Mouse (Mus musculus) lung, adult 2 months (tissue): Measurements from ENCODE around the gene Il17rd. TPM values are rescaled to one million over a fixed set of nuclear protein-coding genes. Genes with fewer than 3 reads are reported as not detected.

Source experiments
- DNase-seq: peaks from one replicate; pipeline ENCODE4 v3.0.0; 2022
- H3K4me1 ChIP-seq: fragments of 200-500 bp; 2 replicates; pipeline ENCODE4 v1.6.1; 2011; ENCODE audit warnings: low read length; ENCODE audit not compliant: control insufficient read depth, insufficient read depth
- H3K4me3 ChIP-seq: fragments of 200-500 bp; replicated peaks from 2 replicates; pipeline ENCODE3; 2011; ENCODE audit warnings: low read depth, mild to moderate bottlenecking, control low read depth, low read length; ENCODE audit errors: extremely low read depth
- CTCF ChIP-seq: fragments of 200-500 bp; IDR thresholded peaks from 2 replicates; pipeline ENCODE4 v1.5.1; 2011; ENCODE audit warnings: mild to moderate bottlenecking, low read length, control low read depth; ENCODE audit not compliant: insufficient read depth
- POLR2A ChIP-seq: fragments of 200-500 bp; IDR thresholded peaks from 2 replicates; pipeline ENCODE4 v1.6.1; 2011; ENCODE audit warnings: low read depth, mild to moderate bottlenecking, control low read depth, low read length, borderline replicate concordance; ENCODE audit errors: extremely low read depth
- WGBS: fragments of 180-500 bp; shearing (Covaris S2); methylation state at CpG from one replicate; pipeline ENCODE4 v1.1.7; 2018; 5-methylcytosine and 5-hydroxymethylcytosine counted together
- polyA plus RNA-seq: library from polyadenylated mRNA; depleted of rRNA; stranded (reverse); fragments of >200 nt; gene quantifications from 2 replicates; pipeline ENCODE4 v1.2.3, GENCODE M21; 2012

The Il17rd gene
- polyA plus RNA-seq, 1 experiment, result 11.3 TPM

- no peak for DNase-seq
- TF ChIP-seq CTCF (no peak), POLR2A (no peak)
- 92% methylated on average over 2 of the region's 2 CpGs for WGBS
- no peaks in the 10 kb centered on the region for H3K4me1 ChIP-seq
- no peak overlapping the region for H3K4me3 ChIP-seq
These were observed 20.8 kb upstream of the Il17rd start for GRCm38 (mm10) chr14:27017936-27018335.

- DNase-seq, result no peak
- Histone ChIP-seq H3K4me1 (no peaks in the 10 kb centered on the region), H3K4me3 (no peak overlapping the region)
- TF ChIP-seq POLR2A (no peak), CTCF (no peak)
- WGBS, result 55% methylated on average over 14 of the region's 14 CpGs
These were observed 18.9 kb upstream of the Il17rd start for GRCm38 (mm10) chr14:27019850-27020249.

- no peak for DNase-seq
- TF ChIP-seq POLR2A, result no peak
- TF ChIP-seq CTCF, result peak; percentile 83
- Histone ChIP-seq H3K4me1 (no peaks in the 10 kb centered on the region), H3K4me3 (no peak overlapping the region)
- WGBS, result 39% methylated on average over 11 of the region's 11 CpGs
These were observed 15.9 kb upstream of the Il17rd start for GRCm38 (mm10) chr14:27022876-27023275.

- no peak for TF ChIP-seq POLR2A
- TF ChIP-seq CTCF, result no peak
- Histone ChIP-seq H3K4me1 (no peaks in the 10 kb centered on the region), H3K4me3 (no peak overlapping the region)
- 49% methylated on average over 4 of the region's 4 CpGs for WGBS
- DNase-seq, result no peak
These were observed 14.1 kb upstream of the Il17rd start for GRCm38 (mm10) chr14:27024664-27025063.

GRCm38 (mm10) chr14:27029771-27030173 is 9.0 kb upstream of the Il17rd start:
- Histone ChIP-seq H3K4me1 (no peaks in the 10 kb centered on the region), H3K4me3 (no peak overlapping the region)
- WGBS, result 1% methylated on average over 15 of the region's 15 CpGs
- no peak for TF ChIP-seq POLR2A
- peak; percentile 71 for TF ChIP-seq CTCF
- no peak for DNase-seq

GRCm38 (mm10) chr14:27031142-27031541 is 7.6 kb upstream of the Il17rd start:
- peak; percentile 79 for DNase-seq
- WGBS, result 15% methylated on average over 4 of the region's 4 CpGs
- TF ChIP-seq CTCF, result peak; percentile 69
- TF ChIP-seq POLR2A, result no peak
- H3K4me3 ChIP-seq, result no peak overlapping the region
- H3K4me1 ChIP-seq, result no peaks in the 10 kb centered on the region

- Histone ChIP-seq H3K4me1 (peaks cover 4% of the 10 kb centered on the region; the same call in 1 of the 2 replicates), H3K4me3 (no peak overlapping the region)
- TF ChIP-seq POLR2A (no peak), CTCF (no peak)
- DNase-seq, result no peak
- WGBS, result 75% methylated on average over 1 of the region's 1 CpGs
These were observed 1.2 kb upstream of the Il17rd start for GRCm38 (mm10) chr14:27037513-27037912.

GRCm38 (mm10) chr14:27039281-27040248 is 824 bp downstream of the Il17rd start:
- H3K4me3 ChIP-seq, result peak overlapping the region; percentile 78
- TF ChIP-seq CTCF (no peak), POLR2A (peak; percentile 45; the same call in 1 of the 2 replicates)
- DNase-seq, result no peak
- peaks cover 17% of the 10 kb centered on the region for H3K4me1 ChIP-seq
- 2% methylated on average over 59 of the region's 59 CpGs for WGBS

- DNase-seq, result no peak
- H3K4me3 ChIP-seq, result peak overlapping the region; percentile 78
- WGBS, result 34% methylated on average over 12 of the region's 12 CpGs
- H3K4me1 ChIP-seq, result peaks cover 17% of the 10 kb centered on the region
- TF ChIP-seq CTCF, result no peak
- TF ChIP-seq POLR2A, result no peak
These were observed 1.7 kb downstream of the Il17rd start for GRCm38 (mm10) chr14:27040451-27040850.

- no peak overlapping the region for H3K4me3 ChIP-seq
- TF ChIP-seq CTCF, result no peak
- TF ChIP-seq POLR2A, result no peak
- WGBS, result 32% methylated on average over 8 of the region's 8 CpGs
- H3K4me1 ChIP-seq, result peaks cover 17% of the 10 kb centered on the region
- DNase-seq, result no peak
These were observed 3.7 kb downstream of the Il17rd start for GRCm38 (mm10) chr14:27042280-27042983.
